Mouse (Mus musculus) brain, embryonic 14.5 days (tissue): ENCODE measurements around the gene Nap1l4. TPM values are rescaled to one million over a fixed set of nuclear protein-coding genes. Genes with fewer than 3 reads are reported as not detected.
A peak's percentile ranks its signal among the peaks of the same experiment; 100 is the strongest.

Experiments used
- DNase-seq: peaks from one replicate; pipeline ENCODE4 v3.0.0-alpha.2; 2011; ENCODE audit warnings: low read depth
- CTCF ChIP-seq: fragments of 200-500 bp; IDR thresholded peaks from 2 replicates; pipeline ENCODE4 v1.5.1; 2012; ENCODE audit warnings: inconsistent platforms, mild to moderate bottlenecking, moderate library complexity, borderline replicate concordance; ENCODE audit not compliant: insufficient read depth, insufficient read length; ENCODE audit errors: extremely low read depth
- POLR2A ChIP-seq: fragments of 200-500 bp; IDR thresholded peaks from 2 replicates; pipeline ENCODE4 v1.6.1; 2012; ENCODE audit warnings: mild to moderate bottlenecking, inconsistent platforms, borderline replicate concordance; ENCODE audit not compliant: poor library complexity, insufficient read depth, insufficient read length, severe bottlenecking; ENCODE audit errors: extremely low read depth
- polyA plus RNA-seq: library from polyadenylated mRNA; depleted of rRNA; stranded (reverse); fragments of >200 nt; gene quantifications from 2 replicates; pipeline ENCODE4 v1.2.3, GENCODE M21; 2012

Gene Nap1l4
- polyA plus RNA-seq, 1 experiment, result 243 TPM

DNA sequence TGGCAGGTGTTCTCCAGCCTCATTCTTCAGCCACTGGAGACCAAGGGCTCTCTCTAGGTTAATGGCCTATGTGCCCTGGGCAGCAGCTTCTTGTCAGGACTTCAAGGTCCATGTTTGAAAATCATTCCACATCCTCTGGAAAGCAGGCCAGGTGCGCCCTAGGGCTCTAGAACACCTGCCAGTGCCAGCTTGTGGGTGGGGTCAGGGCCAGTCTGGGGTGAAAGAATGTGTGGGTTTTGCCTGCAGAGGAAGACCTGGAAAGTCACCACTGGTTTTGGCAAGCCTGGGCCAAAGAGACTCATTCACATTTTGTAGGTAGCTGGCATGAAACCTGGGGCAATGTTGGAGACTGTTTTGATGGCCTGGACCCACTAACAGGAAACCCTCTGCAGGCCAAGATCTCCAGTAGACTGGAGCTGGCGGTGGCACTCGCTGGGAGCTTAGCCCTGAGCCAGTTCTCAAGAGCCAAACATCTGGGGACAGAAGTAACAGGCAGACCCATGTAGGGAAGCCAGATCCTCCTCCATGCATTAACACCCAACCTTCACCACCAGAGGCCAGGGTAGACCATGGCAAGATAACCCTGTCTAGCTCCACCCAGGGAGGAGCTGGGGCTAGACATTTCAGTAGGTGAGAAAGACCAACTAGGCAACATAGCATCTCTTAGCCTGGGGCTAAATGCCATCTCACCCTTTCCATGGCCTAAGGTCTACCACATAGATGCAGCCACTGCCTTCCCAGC lies 38.1 kb downstream of the Nap1l4 start:
- no peak for DNase-seq
- TF ChIP-seq POLR2A, result no peak
- no peak for TF ChIP-seq CTCF

DNA sequence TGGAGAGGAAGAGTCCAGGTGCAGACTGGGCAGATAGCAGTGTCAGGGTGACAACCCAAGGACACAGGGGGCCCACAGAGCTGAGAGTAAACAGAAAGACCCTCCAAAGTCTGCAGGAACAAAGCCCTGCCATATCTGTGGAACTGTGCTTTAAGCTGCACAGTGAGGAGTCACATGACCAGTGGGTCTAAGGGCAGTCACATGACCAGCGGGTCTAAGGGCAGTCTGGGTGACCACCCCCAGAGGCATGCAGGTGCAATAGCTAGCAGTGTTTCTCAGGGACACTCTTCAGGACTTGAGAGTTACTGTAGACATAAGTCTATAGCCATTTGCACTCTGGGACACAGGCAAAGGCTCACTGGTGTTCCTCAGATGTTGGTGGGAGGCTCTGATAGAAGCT lies 39.3 kb downstream of the Nap1l4 start:
- TF ChIP-seq POLR2A (no peak), CTCF (no peak)
- no peak for DNase-seq

DNA sequence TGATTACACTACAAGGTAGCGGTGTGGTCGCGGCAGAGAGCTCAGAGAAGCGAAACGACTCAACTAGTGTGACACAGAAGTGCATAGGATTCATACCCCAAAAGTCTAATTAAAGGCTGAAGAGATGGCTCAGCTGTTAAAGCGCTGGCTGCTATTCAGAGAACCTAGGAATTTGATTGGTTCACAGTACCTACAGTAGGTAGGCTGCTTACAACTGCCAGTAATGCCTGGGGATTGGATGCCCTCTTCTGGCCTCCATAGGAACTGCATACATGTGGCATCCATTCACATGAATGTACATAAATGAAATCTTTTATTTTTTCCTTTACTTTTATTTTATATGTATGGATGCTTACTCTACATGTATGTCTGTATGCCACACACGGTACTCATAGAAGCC lies 42.2 kb downstream of the Nap1l4 start:
- peak; percentile 74 for DNase-seq
- TF ChIP-seq POLR2A (no peak), CTCF (peak; percentile 67; the same call in 1 of the 2 replicates)

DNA sequence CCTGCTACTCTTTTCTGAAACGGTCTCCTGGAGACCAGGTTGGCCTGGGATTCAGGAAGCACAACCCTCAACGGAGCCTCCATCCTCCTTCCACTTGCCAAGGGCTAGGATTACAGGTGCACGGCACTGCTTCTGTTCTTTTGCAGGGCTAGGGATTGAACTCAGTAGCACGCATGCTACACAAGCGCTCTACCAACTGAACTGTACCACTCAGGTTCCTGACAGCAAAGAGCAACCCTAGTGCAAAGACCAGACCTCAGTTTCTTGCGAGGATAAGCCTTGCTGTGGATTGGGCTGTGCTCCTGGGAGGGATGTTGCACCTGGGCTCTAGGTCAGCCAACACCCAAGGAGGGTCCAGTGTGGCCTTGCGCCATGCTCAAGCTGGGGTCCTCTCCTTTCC lies 42.6 kb downstream of the Nap1l4 start:
- TF ChIP-seq CTCF, result no peak
- no peak for TF ChIP-seq POLR2A
- no peak for DNase-seq

DNA sequence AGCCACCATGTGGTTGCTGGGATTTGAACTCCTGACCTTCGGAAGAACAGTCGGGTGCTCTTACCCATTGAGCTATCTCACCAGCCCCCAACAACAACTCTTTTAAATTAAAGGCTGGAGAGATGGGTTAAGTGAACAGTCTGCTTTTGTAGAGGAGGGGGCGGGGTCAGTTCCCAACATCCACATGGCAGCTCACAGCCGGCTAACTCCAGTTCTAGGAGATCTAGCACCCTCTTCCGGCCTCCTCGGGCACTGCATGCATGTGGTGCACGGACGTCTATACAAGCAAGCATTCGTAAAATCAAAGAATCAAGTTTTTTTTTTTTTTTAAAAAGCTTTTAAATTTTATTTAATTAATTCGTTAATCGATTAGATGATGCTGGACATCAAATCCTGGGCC lies 43.1 kb downstream of the Nap1l4 start:
- peak; percentile 67 for TF ChIP-seq CTCF
- no peak for TF ChIP-seq POLR2A

DNA sequence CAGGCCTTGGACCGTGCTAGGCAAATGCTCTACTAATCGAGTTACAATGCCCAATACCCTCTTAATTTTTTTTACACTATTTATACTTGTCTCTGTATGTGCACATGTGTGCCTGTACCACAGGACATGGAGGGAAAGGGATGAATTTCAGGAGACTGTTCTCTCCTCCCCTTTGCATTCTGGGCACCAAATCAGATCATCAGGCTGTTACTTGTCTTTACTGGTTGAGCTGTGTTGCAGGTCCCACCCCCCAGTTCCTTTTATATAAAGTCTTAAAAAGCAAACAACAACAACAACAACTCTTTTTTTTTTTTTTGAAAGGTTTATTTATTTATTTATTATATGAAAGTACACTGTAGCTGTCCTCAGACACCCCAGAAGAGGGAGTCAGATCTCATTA lies 43.5 kb downstream of the Nap1l4 start:
- DNase-seq, result no peak
- TF ChIP-seq POLR2A (no peak), CTCF (no peak)

More for the DNA sequence above, 43.1 kb downstream of the Nap1l4 start:
- DNase-seq, result peak; percentile 61

DNA sequence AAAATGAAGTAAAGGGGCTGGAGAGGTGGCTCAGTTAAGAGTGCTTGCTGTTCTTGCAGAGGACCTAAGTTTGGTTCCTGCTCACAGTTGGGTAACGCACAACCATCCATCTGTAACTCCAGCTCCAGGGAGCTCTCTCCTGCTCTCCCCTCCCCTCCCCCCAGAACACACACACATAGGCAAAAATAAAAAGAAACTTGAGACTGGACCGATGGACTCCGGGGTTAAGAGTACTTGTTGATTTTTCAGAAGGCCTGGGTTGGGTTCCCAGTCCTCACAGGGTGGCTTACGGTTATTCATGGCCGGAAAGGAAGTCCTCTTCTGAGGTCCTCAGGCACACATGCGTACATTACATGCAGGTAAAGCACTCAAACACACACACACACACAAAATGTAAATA lies 45.0 kb downstream of the Nap1l4 start:
- no peak for TF ChIP-seq CTCF
- TF ChIP-seq POLR2A, result no peak
- DNase-seq, result no peak

DNA sequence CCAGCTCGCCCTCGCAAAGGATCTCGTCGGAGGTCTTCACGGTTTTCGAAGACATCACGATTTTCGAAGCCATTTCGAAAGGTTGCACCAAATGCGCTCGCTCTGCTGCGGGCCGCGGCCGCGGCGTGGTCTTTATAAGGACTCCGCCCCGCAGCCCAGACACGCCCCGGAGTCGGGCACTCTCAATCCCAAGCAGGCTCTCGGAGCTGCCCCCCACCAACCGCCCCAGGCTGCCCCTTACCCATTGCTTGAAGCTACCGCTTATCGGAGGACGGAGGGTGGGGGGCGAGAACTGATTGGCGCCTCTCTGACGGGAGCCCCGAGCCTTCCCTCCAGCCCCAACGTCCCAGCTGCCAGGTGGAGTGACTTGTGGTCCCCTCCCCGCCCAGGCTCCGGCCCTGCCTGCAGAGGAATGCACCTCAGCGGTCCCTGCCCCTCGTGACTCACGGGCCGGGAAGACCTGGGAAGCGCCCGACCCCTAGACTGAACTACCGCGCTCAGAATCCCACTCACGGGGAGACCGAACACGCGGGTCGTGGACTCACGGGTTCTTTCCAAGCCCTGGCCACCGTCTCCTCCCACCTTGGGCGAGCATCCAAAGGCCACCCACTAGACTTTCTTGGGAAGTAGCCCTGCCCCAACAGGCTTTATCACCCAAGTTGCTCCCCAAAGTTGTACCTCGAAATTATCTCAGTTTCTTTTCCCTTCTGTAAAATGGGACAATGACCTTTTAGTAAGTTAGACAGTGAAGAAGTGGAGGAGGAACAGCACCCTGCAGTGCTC lies 46.3 kb downstream of the Nap1l4 start, which contains the start of gene Phlda2:
Phlda2 (minus strand) TSS at position 733 of the 783 bp plus-strand sequence.
- TF ChIP-seq POLR2A (no peak), CTCF (no peak)
- peak; percentile 5 for DNase-seq

DNA sequence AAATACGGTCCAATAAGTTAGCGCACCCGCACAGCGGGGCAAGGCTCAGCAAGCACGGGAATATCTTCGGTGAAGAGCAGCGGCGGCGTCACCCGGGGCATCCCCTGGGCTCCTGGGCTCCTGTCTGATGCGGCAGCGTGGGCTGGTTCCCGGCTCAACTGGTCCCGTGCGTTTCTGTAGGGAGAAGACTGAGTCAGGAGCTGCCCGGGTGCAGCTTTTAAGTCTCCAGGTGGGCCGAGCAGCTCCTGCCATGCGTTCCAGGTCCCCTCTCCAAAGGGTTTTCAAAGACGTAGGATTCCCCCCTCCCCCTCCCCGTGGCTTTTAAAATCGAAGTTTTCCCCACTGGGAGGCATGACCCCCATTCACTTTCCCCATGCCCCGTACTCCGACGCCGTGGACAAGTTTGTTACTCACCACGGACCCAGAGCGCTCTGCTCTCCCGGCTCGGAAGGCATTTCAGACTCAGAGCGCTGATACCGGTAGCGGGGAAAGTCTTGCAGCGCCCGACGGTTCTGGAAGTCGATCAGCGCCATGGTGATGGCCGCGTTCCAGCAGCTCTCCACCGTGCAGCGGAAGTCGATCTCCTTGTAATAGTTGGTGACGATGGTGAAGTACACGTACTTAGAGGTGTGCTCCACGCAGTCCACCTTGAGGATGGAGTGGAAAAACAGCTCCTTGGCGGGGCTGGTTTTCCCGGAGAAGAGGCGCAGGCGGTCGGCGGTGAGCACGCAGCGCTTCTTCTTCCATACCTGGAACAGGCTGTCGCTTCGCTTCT lies 47.1 kb downstream of the Nap1l4 start:
- DNase-seq, result peak; percentile 68
- TF ChIP-seq CTCF (no peak), POLR2A (no peak)

DNA sequence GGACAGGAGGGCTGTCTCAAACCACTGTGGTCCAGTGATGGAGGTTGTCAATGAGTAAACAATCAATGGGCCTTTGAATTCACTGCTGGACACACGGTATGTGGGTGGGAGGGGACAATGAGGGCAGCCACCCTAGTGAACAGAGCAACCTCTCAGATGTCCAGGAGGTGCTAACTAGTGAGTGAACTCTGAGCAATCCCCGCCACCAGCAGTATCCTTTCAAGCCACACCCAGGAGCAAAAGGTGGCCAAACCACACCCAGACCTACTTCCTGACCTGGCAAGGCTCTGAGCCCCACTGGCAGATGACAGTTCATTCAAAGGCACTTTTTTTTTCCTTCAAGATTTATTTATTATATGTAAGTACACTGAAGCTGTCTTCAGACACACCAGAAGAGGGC lies 48.0 kb downstream of the Nap1l4 start:
- TF ChIP-seq POLR2A (no peak), CTCF (no peak)
- no peak for DNase-seq

DNA sequence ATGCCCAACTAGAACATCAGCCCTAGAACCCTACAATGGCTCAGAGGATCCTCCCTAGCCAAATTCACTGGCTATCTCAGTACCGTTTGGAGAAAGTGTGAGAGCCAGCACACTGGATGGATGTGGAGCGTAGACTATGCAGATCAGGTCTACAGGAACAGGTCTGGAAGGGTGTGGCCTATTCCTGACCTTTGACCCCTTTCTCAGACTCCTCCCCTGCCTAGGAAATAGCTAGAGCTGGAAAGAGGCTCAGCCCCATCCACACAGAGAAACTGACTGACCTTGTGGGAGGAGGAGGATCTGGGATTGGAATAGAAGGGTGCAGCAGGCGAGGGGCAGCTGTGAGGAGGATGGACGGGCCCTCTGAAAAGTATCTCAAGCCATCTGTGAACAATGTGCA lies 50.3 kb downstream of the Nap1l4 start:
- TF ChIP-seq CTCF (no peak), POLR2A (no peak)
- DNase-seq, result no peak
